Mouse (Mus musculus): Measurements from ENCODE around the gene Ccnjl.

DNA sequence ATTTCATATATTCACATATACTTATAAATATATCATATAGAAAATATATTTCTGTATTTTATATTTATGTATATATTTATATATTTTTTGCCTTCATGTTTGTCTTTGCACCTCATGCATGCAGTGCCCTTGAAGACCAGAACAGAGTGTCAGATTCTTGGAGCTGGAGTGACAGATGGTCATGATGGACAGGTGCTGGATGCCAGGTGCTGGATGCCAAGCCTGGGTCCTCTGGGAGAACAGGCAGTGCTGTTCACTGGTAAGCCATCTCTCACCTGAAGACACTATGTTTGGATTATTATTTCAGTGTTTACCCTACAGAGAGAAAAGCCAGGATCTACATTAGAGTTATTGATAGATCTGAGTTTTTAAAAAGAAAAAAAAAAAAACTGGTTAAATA, 9.8 kb upstream of the Ccnjl start:
- TF ChIP-seq CTCF (conservative IDR thresholded peaks at IDR 0.05; ENCODE audit: low read length) (no peak), NANOG (IDR thresholded peaks at IDR 0.05; ENCODE audit: borderline replicate concordance, low read length) (no peak), POU5F1 (IDR thresholded peaks at IDR 0.05; ENCODE audit: borderline replicate concordance, low read length) (no peak)
